8 mouse cellular contexts compared by ENCODE assay signal in the genomic region with DNA sequence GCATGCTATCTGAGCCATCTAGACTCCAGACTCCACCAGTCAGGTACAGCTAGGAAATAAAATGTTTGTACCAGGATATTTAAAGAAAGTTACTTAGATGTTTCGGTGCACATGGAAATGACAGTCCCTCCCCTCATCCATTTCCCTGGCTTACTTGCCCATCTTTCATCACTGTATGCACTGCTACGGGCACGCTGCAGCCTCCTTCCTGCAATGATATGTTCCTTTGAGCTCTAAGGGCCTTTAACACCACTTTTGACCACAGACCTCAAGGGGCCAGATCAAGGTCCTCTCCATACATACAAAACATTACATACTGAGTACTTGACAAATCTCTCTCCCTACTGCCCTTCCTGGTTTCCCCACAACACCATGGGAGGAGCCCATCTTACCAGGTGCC. TPM values are rescaled to one million over a fixed set of nuclear protein-coding genes. Genes with fewer than 3 reads are reported as not detected.
DNase-seq lines count a peak whose midpoint lies in the region; ATAC-seq and TF ChIP-seq lines count a peak whose summit lies in the region.

No protein-coding gene starts in this region.

- H3K4me1 ChIP-seq in neural tube, embryonic 11.5 days (ENCODE audit: control insufficient read depth, insufficient read depth, low read length): peaks cover 6% of the 10 kb centered on the region
- peaks cover 12% of the 10 kb centered on the region for H3K4me1 ChIP-seq in embryonic facial prominence, embryonic 14.5 days (ENCODE audit: control insufficient read depth, insufficient read depth, low read length)
- H3K4me1 ChIP-seq in limb, embryonic 11.5 days (ENCODE audit: control insufficient read depth, insufficient read depth, low read length): peaks cover 10% of the 10 kb centered on the region; the same call in 1 of the 2 replicates
- H3K4me1 ChIP-seq in stomach, embryonic 15.5 days: peaks cover 14% of the 10 kb centered on the region
- peaks cover 6% of the 10 kb centered on the region; the same call in 1 of the 2 replicates for H3K4me1 ChIP-seq in kidney, adult 2 months (ENCODE audit: control insufficient read depth, insufficient read depth, low read length)

- WGBS in neural tube, embryonic 11.5 days: 78% methylated on average over 3 of the region's 3 CpGs
- WGBS in embryonic facial prominence, embryonic 14.5 days: 61% methylated on average over 3 of the region's 3 CpGs
- WGBS in limb, embryonic 11.5 days: 75% methylated on average over 3 of the region's 3 CpGs
- 61% methylated on average over 3 of the region's 3 CpGs for WGBS in stomach, embryonic 15.5 days
- WGBS in kidney, adult 2 months: 83% methylated on average over 3 of the region's 3 CpGs

- no peak for ATAC-seq in neural tube, embryonic 11.5 days (ENCODE audit: insufficient read depth, low FRiP score, low TSS enrichment)
- no peak for ATAC-seq in embryonic facial prominence, embryonic 14.5 days (ENCODE audit: low read depth)
- ATAC-seq in limb, embryonic 11.5 days (ENCODE audit: insufficient number of reproducible peaks, low FRiP score, low TSS enrichment, low read depth): no peak
- no peak for ATAC-seq in stomach, embryonic 15.5 days (ENCODE audit: insufficient read depth, low FRiP score, low read depth)
- ATAC-seq in cerebellum, adult (ENCODE audit: insufficient number of reproducible peaks, low FRiP score, low TSS enrichment): no peak

- peak overlapping the region; percentile 98 for H3K4me3 ChIP-seq in neural tube, embryonic 11.5 days (ENCODE audit: low read depth, low read length)
- peak overlapping the region; percentile 90 for H3K4me3 ChIP-seq in embryonic facial prominence, embryonic 14.5 days (ENCODE audit: low read depth, low read length)
- peak overlapping the region; percentile 82 for H3K4me3 ChIP-seq in limb, embryonic 11.5 days (ENCODE audit: low read depth, low read length)
- peak overlapping the region; percentile 76 for H3K4me3 ChIP-seq in stomach, embryonic 15.5 days (replicated peaks)
- no peak overlapping the region for H3K4me3 ChIP-seq in kidney, adult 2 months (ENCODE audit: insufficient read depth, low read depth, low read length)

- H3K9me3 ChIP-seq in neural tube, embryonic 11.5 days (ENCODE audit: control insufficient read depth, low read length): no peaks in the 10 kb centered on the region
- no peaks in the 10 kb centered on the region for H3K9me3 ChIP-seq in embryonic facial prominence, embryonic 14.5 days (ENCODE audit: control insufficient read depth, low read length)
- no peaks in the 10 kb centered on the region for H3K9me3 ChIP-seq in limb, embryonic 11.5 days (ENCODE audit: control insufficient read depth, low read length)
- no peaks in the 10 kb centered on the region for H3K9me3 ChIP-seq in stomach, embryonic 15.5 days

- DNase-seq in neural tube, embryonic 11.5 days (ENCODE audit: low spot score): no peak
- no peak for DNase-seq in neural tube, embryonic 10.5 days (ENCODE audit: extremely low spot score, low spot score)
- DNase-seq in embryonic facial prominence, embryonic 14.5 days (ENCODE audit: low spot score): no peak
- DNase-seq in limb, embryonic 11.5 days (ENCODE audit: low spot score): no peak
- no peak for DNase-seq in kidney, adult 2 months
- no peak for DNase-seq in spleen, adult 12 weeks (ENCODE audit: low spot score)

- no peak for TF ChIP-seq POLR2A in kidney, adult 2 months (IDR thresholded peaks at IDR 0.05; ENCODE audit: low read depth, low read length)

- H3K4me2 ChIP-seq in neural tube, embryonic 11.5 days (ENCODE audit: low read depth): peak overlapping the region; percentile 53
- peak overlapping the region; percentile 85 for H3K4me2 ChIP-seq in embryonic facial prominence, embryonic 14.5 days (ENCODE audit: low read depth, low read length)
- peak overlapping the region; percentile 69 for H3K4me2 ChIP-seq in limb, embryonic 11.5 days (ENCODE audit: low read depth, severe bottlenecking)
- H3K4me2 ChIP-seq in stomach, embryonic 15.5 days: peak overlapping the region; percentile 59

- no peak overlapping the region for H3K27ac ChIP-seq in neural tube, embryonic 11.5 days (ENCODE audit: low read depth, low read length)
- no peak overlapping the region for H3K27ac ChIP-seq in embryonic facial prominence, embryonic 14.5 days (replicated peaks; ENCODE audit: low read depth, low read length)
- H3K27ac ChIP-seq in limb, embryonic 11.5 days (replicated peaks; ENCODE audit: low read depth, low read length): no peak overlapping the region
- no peak overlapping the region; the same call in 1 of the 2 replicates for H3K27ac ChIP-seq in stomach, embryonic 15.5 days
- no peak overlapping the region for H3K27ac ChIP-seq in kidney, adult 2 months (ENCODE audit: insufficient read depth, low read depth, low read length)

- peaks cover 14% of the 10 kb centered on the region for H3K36me3 ChIP-seq in neural tube, embryonic 11.5 days (ENCODE audit: control insufficient read depth, insufficient read depth, low read length)
- peaks cover 61% of the 10 kb centered on the region for H3K36me3 ChIP-seq in embryonic facial prominence, embryonic 14.5 days (ENCODE audit: control insufficient read depth, insufficient read depth, low read length)
- peaks cover 22% of the 10 kb centered on the region for H3K36me3 ChIP-seq in limb, embryonic 11.5 days (ENCODE audit: control insufficient read depth, insufficient read depth, low read length)
- peaks cover 33% of the 10 kb centered on the region for H3K36me3 ChIP-seq in stomach, embryonic 15.5 days
- no peaks in the 10 kb centered on the region for H3K36me3 ChIP-seq in kidney, adult 2 months (ENCODE audit: control insufficient read depth, insufficient read depth, low read length)

- H3K9ac ChIP-seq in neural tube, embryonic 11.5 days (ENCODE audit: low read length): peak overlapping the region; percentile 22
- H3K9ac ChIP-seq in embryonic facial prominence, embryonic 14.5 days (ENCODE audit: low read depth, low read length): peak overlapping the region; percentile 54
- no peak overlapping the region; the same call in 1 of the 2 replicates for H3K9ac ChIP-seq in limb, embryonic 11.5 days (ENCODE audit: low read length)
- no peak overlapping the region; the same call in 1 of the 2 replicates for H3K9ac ChIP-seq in stomach, embryonic 15.5 days

- TF ChIP-seq CTCF in kidney, adult 2 months (conservative IDR thresholded peaks at IDR 0.05; ENCODE audit: insufficient read depth, insufficient read length, low read depth, low read length): no peak

- H3K27me3 ChIP-seq in neural tube, embryonic 11.5 days (ENCODE audit: control insufficient read depth, insufficient read depth, low read length): no peaks in the 10 kb centered on the region
- H3K27me3 ChIP-seq in embryonic facial prominence, embryonic 14.5 days (replicated peaks; ENCODE audit: control insufficient read depth, insufficient read depth, low read length): no peaks in the 10 kb centered on the region
- no peaks in the 10 kb centered on the region for H3K27me3 ChIP-seq in limb, embryonic 11.5 days (ENCODE audit: control insufficient read depth, insufficient read depth, low read length)
- no peaks in the 10 kb centered on the region for H3K27me3 ChIP-seq in stomach, embryonic 15.5 days (replicated peaks)
- no peaks in the 10 kb centered on the region for H3K27me3 ChIP-seq in kidney, adult 2 months (replicated peaks; ENCODE audit: control insufficient read depth, insufficient read depth, low read length)

RNA-seq across cellular contexts. Expression of gene H2afx, which starts 2.5 kb away (rescaled TPM):
- polyA plus RNA-seq in neural tube, embryonic 11.5 days (2014; fragmentation: Nextera tagmentation; extraction: Ambion mirVana): 366 and 382 TPM in 2 replicates
- polyA plus RNA-seq in embryonic facial prominence, embryonic 14.5 days (2014; fragmentation: Nextera tagmentation; extraction: Ambion mirVana): 202 and 227 TPM in 2 replicates
- polyA plus RNA-seq in limb, embryonic 11.5 days (2014; fragmentation: Nextera tagmentation; extraction: Ambion mirVana): 507 and 525 TPM in 2 replicates
- 260 and 267 TPM in 2 replicates for polyA plus RNA-seq in stomach, embryonic 15.5 days (2015; fragmentation: Nextera tagmentation; extraction: Ambion mirVana)
- 23.6 and 31.5 TPM in 2 replicates for polyA plus RNA-seq in kidney, adult 2 months (2012; rRNA removed)

RNA-seq across cellular contexts. Expression of gene Hmbs, which starts 7.1 kb away (rescaled TPM):
- 139 and 140 TPM in 2 replicates for polyA plus RNA-seq in neural tube, embryonic 11.5 days (2014; fragmentation: Nextera tagmentation; extraction: Ambion mirVana)
- polyA plus RNA-seq in embryonic facial prominence, embryonic 14.5 days (2014; fragmentation: Nextera tagmentation; extraction: Ambion mirVana): 98.5 and 99.9 TPM in 2 replicates
- 145 and 153 TPM in 2 replicates for polyA plus RNA-seq in limb, embryonic 11.5 days (2014; fragmentation: Nextera tagmentation; extraction: Ambion mirVana)
- 155 and 202 TPM in 2 replicates for polyA plus RNA-seq in stomach, embryonic 15.5 days (2015; fragmentation: Nextera tagmentation; extraction: Ambion mirVana)
- polyA plus RNA-seq in kidney, adult 2 months (2012; rRNA removed): 47.4 and 49.3 TPM in 2 replicates

RNA-seq across cellular contexts. Expression of gene Dpagt1, which starts 11.1 kb away (rescaled TPM):
- polyA plus RNA-seq in neural tube, embryonic 11.5 days (2014; fragmentation: Nextera tagmentation; extraction: Ambion mirVana): 47.6 and 48.6 TPM in 2 replicates
- polyA plus RNA-seq in embryonic facial prominence, embryonic 14.5 days (2014; fragmentation: Nextera tagmentation; extraction: Ambion mirVana): 34.3 and 34.9 TPM in 2 replicates
- polyA plus RNA-seq in limb, embryonic 11.5 days (2014; fragmentation: Nextera tagmentation; extraction: Ambion mirVana): 52.3 and 55.8 TPM in 2 replicates
- 33.2 and 33.5 TPM in 2 replicates for polyA plus RNA-seq in stomach, embryonic 15.5 days (2015; fragmentation: Nextera tagmentation; extraction: Ambion mirVana)
- polyA plus RNA-seq in kidney, adult 2 months (2012; rRNA removed): 41.9 and 45.8 TPM in 2 replicates

RNA-seq across cellular contexts. Expression of gene C2cd2l, which starts 16.9 kb away (rescaled TPM):
- 14.9 and 17.1 TPM in 2 replicates for polyA plus RNA-seq in neural tube, embryonic 11.5 days (2014; fragmentation: Nextera tagmentation; extraction: Ambion mirVana)
- 7.3 and 9.5 TPM in 2 replicates for polyA plus RNA-seq in embryonic facial prominence, embryonic 14.5 days (2014; fragmentation: Nextera tagmentation; extraction: Ambion mirVana)
- polyA plus RNA-seq in limb, embryonic 11.5 days (2014; fragmentation: Nextera tagmentation; extraction: Ambion mirVana): 6.5 and 7.6 TPM in 2 replicates
- 7.9 and 10.1 TPM in 2 replicates for polyA plus RNA-seq in stomach, embryonic 15.5 days (2015; fragmentation: Nextera tagmentation; extraction: Ambion mirVana)
- polyA plus RNA-seq in kidney, adult 2 months (2012; rRNA removed): 164 and 194 TPM in 2 replicates

RNA-seq across cellular contexts. Expression of gene Vps11, which starts 24.5 kb away (rescaled TPM):
- polyA plus RNA-seq in neural tube, embryonic 11.5 days (2014; fragmentation: Nextera tagmentation; extraction: Ambion mirVana): 29.3 and 32.9 TPM in 2 replicates
- polyA plus RNA-seq in embryonic facial prominence, embryonic 14.5 days (2014; fragmentation: Nextera tagmentation; extraction: Ambion mirVana): 24.5 and 25.8 TPM in 2 replicates
- 26.4 and 26.6 TPM in 2 replicates for polyA plus RNA-seq in limb, embryonic 11.5 days (2014; fragmentation: Nextera tagmentation; extraction: Ambion mirVana)
- 25.8 and 26.4 TPM in 2 replicates for polyA plus RNA-seq in stomach, embryonic 15.5 days (2015; fragmentation: Nextera tagmentation; extraction: Ambion mirVana)
- polyA plus RNA-seq in kidney, adult 2 months (2012; rRNA removed): 31.2 and 34.1 TPM in 2 replicates

Comparison
In these comparisons a context has a peak if more than half of its experiments do, and no peak if none do; other contexts are left out.
1. H3K9ac ChIP-seq: peak in neural tube, embryonic 11.5 days (single experiment) and embryonic facial prominence, embryonic 14.5 days (single experiment); none in limb, embryonic 11.5 days (single experiment) and stomach, embryonic 15.5 days (single experiment).
2. Peak in every context shown above with its lines, with median percentiles within 50 percentile points of each other: H3K4me2 ChIP-seq.